Mouse (Mus musculus): Measurements from ENCODE around the gene Bmp6.

Gene Bmp6

GRCm38 (mm10) chr13:38544769-38545445 lies 200.0 kb downstream of the Bmp6 start:
- DNase-seq (ENCODE audit: low spot score in 2 of 2), result no peak

- DNase-seq (ENCODE audit: low spot score in 2 of 2), result no peak
Observed at GRCm38 (mm10) chr13:38545460-38545859, 200.6 kb downstream of the Bmp6 start.

GRCm38 (mm10) chr13:38546754-38547153 lies 201.8 kb downstream of the Bmp6 start:
- no peak for DNase-seq (ENCODE audit: low spot score in 2 of 2)

- DNase-seq (ENCODE audit: low spot score in 2 of 2), result no peak
Observed at GRCm38 (mm10) chr13:38547717-38548116, 202.8 kb downstream of the Bmp6 start.

GRCm38 (mm10) chr13:38548681-38549080 lies 203.8 kb downstream of the Bmp6 start:
- DNase-seq (ENCODE audit: low spot score in 2 of 2), result no peak
